Mouse (Mus musculus) 3134 (cell line): Measurements from ENCODE around the gene Smarcd2.

ENCODE experiments used
- DNase-seq: peaks from one replicate; pipeline ENCODE4 v3.0.0-alpha.2; 2011; ENCODE audit warnings: low spot score; ENCODE audit not compliant: insufficient read length; ENCODE audit errors: extremely low read depth

Smarcd2 gene

GRCm38 (mm10) chr11:106282452-106282851 is 9.7 kb upstream of the Smarcd2 start:
- DNase-seq, result no peak

GRCm38 (mm10) chr11:106276454-106276853 is 3.7 kb upstream of the Smarcd2 start, which contains the start of gene Tcam1:
Tcam1 (plus strand) TSS chr11:106276672.
- no peak for DNase-seq

- DNase-seq, result no peak
Observed at GRCm38 (mm10) chr11:106274971-106275411, 2.2 kb upstream of the Smarcd2 start.

GRCm38 (mm10) chr11:106274374-106274773 is 1.6 kb upstream of the Smarcd2 start:
- no peak for DNase-seq

GRCm38 (mm10) chr11:106273811-106274210 is 1.0 kb upstream of the Smarcd2 start:
- DNase-seq, result no peak

- DNase-seq, result no peak
Observed at GRCm38 (mm10) chr11:106273311-106273684, 526 bp upstream of the Smarcd2 start.

- DNase-seq, result no peak
Observed at GRCm38 (mm10) chr11:106271794-106272643, 753 bp downstream of the Smarcd2 start.

- no peak for DNase-seq
Observed at GRCm38 (mm10) chr11:106271131-106271793, 1.5 kb downstream of the Smarcd2 start.

GRCm38 (mm10) chr11:106269060-106269431 is 3.7 kb downstream of the Smarcd2 start:
- no peak for DNase-seq

- DNase-seq, result no peak
Observed at GRCm38 (mm10) chr11:106268326-106269059, 4.3 kb downstream of the Smarcd2 start.

- DNase-seq, result no peak
Observed at GRCm38 (mm10) chr11:106267871-106268270, 4.9 kb downstream of the Smarcd2 start.

GRCm38 (mm10) chr11:106267311-106267852 is 5.4 kb downstream of the Smarcd2 start:
- no peak for DNase-seq

GRCm38 (mm10) chr11:106266431-106266830 is 6.3 kb downstream of the Smarcd2 start:
- no peak for DNase-seq

GRCm38 (mm10) chr11:106265570-106265969 is 7.2 kb downstream of the Smarcd2 start:
- no peak for DNase-seq

GRCm38 (mm10) chr11:106264988-106265387 is 7.8 kb downstream of the Smarcd2 start:
- DNase-seq, result no peak

- no peak for DNase-seq
Observed at GRCm38 (mm10) chr11:106263963-106264362, 8.8 kb downstream of the Smarcd2 start.

- no peak for DNase-seq
Observed at GRCm38 (mm10) chr11:106260826-106261450, 11.8 kb downstream of the Smarcd2 start.

- DNase-seq, result no peak
Observed at GRCm38 (mm10) chr11:106256775-106257174, 16.0 kb downstream of the Smarcd2 start.

- DNase-seq, result peak; percentile 91
Observed at GRCm38 (mm10) chr11:106255685-106256451, 16.9 kb downstream of the Smarcd2 start, which contains the start of the genes Ftsj3 and Psmc5. Ftsj3 (minus strand) TSS chr11:106256079. Psmc5 (plus strand) TSS chr11:106256154.

- no peak for DNase-seq
Observed at GRCm38 (mm10) chr11:106255174-106255573, 17.6 kb downstream of the Smarcd2 start.
